Comparison of ENCODE assay signal across 14 mouse cellular contexts in genomic region chr14:48352825-48353224, GRCm38 (mm10).
DNase-seq lines count a peak whose midpoint lies in the region.
"Had no signal": no experiment of that assay in that cellular context is flagged by ENCODE, and none has a peak within 500 bp of the region (broad histone marks: within the 10 kb centered on the region; RNA-seq: fewer than 3 reads in every experiment).

No protein-coding gene starts in this region.

- DNase-seq in NIH3T3 (ENCODE audit: low read depth), result peak; percentile 48
- peak; percentile 59 for DNase-seq in fat pad, adult 2 months (ENCODE audit: extremely low read depth, low read depth, low spot score)
- DNase-seq in kidney, postnatal 25 days, result no peak
- DNase-seq in Muller cell, postnatal 12 days (ENCODE audit: inconsistent ontology term), result no peak
- DNase-seq in spleen, adult 18-20 months, result no peak
- DNase-seq: adrenal gland, adult 2 months; adrenal gland, postnatal 10 days; adrenal gland, postnatal 25 days; B cell, adult 2 months; cerebellum, adult 11 months; cerebellum, adult 18-20 months; cerebellum, adult 8-10 months; cerebellum, adult 9-11 months; cerebellum, postnatal 14 days had no signal

Comparison
In these comparisons a context has a peak if more than half of its experiments do, and no peak if none do; other contexts are left out.
1. DNase-seq: peak in NIH3T3 (single experiment) and fat pad, adult 2 months (single experiment); none in kidney, postnatal 25 days (0 of 2), Muller cell, postnatal 12 days (single experiment) and spleen, adult 18-20 months (0 of 2).